Mouse (Mus musculus) naive thymus-derived CD4-positive, alpha-beta T cell, adult 2 months (primary cell): ENCODE results near the gene Mat1a.

Experiments used
- DNase-seq: peaks from one replicate; pipeline ENCODE4 v3.0.0-alpha.2; 2011; ENCODE audit warnings: low read depth

Mat1a gene

DNA sequence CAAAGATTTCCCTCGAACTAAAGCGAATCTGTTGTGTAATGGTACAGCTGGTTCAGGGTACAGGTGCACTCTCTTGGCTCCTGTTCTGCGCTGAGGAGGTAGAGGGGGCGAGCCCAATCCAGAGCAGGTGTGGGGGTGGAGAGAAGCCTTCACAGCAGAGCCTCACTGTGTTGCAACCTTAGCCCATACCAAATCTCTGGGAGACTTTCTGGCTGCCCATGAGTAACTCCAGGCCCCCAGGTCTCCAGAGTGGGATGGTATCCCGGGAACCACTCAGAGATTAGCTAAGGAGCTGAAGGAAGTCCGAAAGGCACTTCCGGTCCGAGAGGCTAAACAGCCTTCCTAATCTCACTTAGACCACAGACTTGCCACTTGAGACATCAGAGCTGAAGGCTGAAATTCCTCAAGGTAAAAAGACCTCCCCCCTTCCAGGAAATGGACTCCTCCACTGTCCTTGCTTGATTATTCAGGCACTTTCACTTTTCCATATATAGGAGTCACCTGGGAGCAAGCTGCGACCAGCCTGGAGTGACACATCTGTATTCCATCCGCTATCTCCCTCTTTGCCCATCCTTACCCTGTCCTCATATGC is at the start of gene Mat1a:
Mat1a (plus strand) TSS at position 183 of the 592 bp plus-strand sequence.
- no peak for DNase-seq

DNA sequence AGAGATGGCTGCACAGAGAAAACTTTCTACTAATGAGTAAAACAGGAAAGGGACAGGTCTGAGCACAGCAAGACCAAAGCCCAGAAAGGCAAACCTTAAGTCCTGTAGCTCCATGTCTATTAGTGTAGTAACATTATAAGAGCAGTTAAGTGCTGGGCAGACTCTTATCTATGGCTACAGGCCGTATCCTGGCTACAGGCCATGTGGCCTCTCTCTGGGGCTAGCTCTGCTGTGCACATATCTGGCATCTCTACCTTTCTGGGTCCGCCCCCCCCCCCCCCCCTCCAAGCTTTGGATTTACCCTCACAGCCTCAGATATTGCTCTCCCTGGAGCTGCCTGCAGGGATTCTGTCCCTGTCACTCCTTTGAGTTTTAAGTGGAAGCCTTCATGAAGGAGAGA is 39.7 kb upstream of the Mat1a start:
- no peak for DNase-seq

DNA sequence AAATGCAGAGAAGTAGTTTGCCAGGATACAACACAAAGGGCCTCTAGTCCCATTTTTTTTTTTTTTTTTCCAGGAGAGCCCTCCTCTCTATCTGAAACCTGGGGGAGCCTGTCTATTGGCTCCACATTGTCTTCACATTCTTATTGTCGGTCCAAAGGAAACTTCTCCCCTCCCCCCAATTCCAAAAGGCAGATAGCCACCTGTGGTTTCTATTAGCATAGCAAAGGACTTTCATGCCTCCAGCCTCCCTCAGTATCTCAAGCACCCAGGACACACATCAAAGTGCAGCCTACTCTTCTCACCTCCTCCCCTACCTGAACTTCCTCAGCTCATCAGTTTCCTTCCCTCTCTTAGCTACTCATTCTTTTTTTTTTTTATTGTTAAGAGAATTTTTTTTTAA is 38.4 kb upstream of the Mat1a start:
- no peak for DNase-seq

DNA sequence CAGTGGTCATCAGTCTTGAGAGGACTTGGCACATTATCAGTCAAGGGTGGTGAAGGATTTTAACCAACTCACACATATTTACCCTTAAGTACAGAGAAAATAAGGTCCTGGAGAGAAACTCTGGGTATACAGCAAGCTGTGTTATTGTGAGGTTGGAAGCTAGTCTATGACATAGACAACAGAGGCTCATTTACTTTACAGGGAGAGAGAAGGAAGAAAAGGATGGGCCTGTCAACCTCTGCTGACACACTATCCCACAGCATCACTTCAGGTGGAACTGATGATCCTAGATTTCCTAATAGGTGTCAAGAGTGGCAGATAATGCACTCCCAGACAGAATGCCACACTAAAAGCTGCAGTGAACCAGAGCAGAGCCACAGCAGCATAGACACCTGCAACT is 35.7 kb upstream of the Mat1a start, which contains the start of gene Dydc2:
Dydc2 (minus strand) TSS at position 101 of the 400 bp plus-strand sequence.
- no peak for DNase-seq

DNA sequence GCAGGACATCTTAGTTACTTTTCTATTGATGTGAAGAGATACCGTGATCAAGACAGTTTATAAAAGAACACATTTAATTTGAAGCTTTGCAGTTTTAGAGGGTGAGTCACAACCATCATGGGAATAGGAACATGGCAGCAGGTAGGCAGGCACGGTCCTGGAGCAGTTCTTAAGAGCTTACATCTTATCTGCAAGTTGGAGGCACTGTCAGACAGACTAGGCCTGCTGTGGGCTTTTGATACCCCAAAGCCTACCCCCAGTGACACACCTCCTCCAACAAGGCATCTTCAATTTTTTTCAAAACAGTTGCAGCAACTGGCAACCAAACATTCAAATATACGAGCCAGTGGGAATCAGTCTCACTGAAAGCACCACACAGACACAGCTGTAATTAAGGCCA is 34.5 kb upstream of the Mat1a start:
- no peak for DNase-seq

DNA sequence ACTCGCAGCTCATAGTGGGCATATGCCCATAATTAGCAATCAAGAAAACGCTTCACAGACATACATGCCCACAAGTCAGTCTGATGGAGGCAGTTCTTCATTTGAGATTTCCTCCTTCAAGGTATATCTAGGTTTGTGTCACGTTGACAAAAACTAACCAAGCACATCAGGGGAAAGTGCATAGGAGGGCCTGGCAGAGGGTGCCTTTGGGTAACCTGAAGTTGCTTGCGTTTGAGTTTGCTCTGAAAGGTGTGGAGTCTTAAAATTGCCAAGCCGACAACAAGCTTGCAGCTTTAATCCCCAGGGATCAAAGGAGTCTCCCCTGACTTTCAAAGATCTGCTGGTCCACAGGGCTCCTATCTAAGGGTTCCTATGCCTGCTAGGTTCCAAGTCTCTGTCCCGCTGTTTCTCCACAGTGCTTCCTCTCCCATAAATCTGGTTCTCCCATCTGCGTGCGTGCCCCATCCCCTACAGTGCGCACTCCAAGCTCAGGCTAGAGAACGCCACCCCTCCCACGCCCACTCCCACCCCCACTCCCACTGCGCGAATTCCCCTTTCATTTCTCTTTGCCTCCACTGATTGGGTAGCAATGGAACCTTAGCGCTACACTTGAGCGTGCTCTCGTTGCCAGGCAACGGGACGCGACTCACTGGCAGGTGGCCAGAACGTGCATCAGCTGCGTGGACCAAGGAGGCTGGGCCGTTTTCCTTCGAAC is 32.4 kb upstream of the Mat1a start, which contains the start of gene Dydc1:
Dydc1 (plus strand) TSS at position 683 of the 715 bp plus-strand sequence.
- DNase-seq = no peak

DNA sequence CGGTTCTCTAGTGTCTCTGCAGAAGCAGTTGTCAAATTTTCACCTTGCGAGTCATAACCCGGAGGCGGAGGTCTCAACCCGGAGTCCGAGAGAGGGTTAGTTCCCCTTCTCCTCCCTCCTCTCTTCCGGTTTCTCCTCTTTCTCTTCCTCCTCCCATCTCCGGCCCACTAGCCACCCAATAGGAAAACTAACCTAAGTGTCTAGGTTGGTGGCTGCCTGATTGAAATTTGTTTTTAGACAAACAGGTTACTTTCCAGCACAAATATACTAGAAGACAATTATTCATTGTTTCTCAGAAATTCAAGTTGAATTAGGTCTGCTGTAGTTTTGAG is 31.9 kb upstream of the Mat1a start:
- no peak for DNase-seq

DNA sequence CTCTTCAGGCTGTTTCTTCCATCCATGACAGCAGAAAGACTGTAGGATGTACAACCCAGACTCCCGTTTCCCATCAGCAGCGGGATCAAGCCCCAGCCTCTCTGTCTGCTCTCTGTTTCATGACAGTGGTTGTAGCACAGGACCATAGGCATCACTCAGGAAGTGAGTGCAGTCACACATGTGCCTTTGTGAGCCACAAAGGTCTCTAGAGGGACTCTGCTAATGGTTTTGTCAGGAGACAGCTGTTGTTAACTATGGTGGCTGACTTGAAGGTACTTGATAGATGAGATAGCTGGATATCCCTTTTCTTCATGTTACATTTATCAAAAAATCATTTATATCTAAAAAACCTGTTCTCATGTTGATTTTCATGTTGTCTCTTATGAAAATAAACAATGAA is 22.4 kb upstream of the Mat1a start:
- no peak for DNase-seq

DNA sequence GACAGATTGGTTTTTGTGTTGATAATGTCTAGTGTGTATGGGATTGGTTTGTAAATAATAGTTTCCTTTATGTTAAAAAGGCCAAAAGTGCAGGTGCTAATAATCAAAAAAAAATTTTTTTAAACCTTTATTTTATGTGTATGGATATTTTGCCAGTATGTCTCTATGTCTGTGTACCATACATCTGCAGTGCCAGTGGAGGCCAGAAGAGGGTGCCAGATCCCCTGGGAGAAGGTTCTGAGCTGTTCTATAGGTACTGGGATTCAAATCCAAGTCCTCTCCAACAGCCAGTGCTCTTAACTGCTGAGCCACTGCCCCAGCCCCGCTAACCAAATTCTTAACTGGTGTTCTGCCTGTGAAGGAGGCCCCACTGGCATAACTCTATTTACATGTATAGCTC is 17.3 kb upstream of the Mat1a start:
- DNase-seq = peak; percentile 3

DNA sequence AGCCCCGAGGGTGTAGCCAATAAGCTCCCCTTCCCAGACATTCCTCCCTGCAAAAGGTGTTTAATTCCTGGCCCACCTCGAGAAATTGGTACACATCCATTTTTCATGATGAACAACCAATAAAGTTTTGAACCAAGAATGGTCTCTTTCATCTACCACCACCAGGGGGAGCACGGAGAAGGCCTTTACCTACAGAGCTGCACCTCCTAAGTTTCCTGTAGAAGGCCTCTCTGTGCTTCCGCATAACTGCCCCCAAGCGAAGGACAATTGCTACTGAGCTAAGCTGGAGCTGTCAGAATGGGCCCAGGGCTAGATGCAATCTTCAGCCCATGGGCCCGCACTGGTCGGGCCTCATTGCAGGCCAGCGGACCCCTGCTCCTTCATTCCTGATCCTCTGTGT is 14.1 kb upstream of the Mat1a start:
- peak; percentile 3 for DNase-seq

DNA sequence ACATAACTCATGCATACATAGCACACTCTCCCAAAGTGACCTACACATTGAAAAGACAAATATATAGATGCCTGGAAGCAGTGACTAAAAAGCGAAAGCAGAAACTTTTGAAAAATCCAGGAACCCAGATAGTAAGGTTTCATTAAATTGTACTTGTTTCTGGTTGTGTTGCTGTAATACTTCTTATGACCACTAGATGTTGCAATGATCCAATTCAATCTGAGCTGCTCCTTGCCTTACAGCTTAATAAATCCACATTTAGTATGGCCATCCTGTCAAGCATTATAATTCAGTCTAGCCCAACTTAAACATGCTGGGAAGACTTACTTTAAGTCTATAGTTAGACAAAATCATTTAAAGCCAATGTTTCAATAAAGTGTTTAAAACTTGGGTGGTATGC is 10.7 kb upstream of the Mat1a start:
- DNase-seq = peak; percentile 1

DNA sequence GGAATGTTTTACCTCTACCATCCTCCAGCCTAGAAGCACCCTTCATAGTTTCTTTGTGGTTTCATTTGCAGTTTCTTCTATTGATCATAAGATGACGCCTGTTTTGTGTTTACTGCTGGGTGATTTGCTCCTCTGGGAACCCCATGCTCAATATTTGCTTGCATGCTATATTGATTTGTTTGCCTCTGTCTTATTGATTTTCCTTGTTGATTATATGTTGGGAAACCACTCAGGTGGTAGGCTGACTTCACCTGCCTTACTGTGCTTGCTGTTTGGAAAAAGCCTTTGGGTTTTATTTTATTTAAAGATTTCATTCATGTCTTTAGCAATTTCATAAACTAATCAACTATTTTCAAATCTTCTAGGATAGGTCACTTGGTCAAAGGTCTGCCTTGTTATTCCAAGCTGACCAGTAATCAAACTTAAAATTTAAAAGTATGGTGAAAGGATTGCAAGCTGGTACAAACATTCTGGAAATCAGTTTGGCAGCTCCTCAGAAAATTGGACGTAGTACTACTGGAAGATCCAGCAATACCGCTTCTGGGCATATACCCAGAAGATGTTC is 8.5 kb upstream of the Mat1a start:
- DNase-seq = no peak

DNA sequence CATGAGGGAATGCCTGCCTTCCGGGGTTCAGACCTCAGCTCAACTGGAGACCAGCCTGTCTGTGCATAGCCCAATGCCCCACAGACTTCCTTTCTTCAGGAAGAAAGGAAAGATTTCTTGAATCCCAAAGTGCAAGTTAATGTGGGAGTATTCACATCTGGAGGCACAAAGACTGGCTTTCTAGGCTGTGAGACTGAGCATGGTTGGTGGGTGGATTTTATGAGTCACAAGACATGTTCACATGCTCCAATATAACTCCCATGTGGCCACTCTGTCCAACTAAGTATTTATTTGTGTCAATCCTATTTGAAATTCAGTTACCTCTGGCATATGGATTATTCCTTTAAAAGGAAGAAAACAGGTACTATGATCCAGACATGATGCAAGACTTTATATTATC is 6.1 kb upstream of the Mat1a start:
- no peak for DNase-seq

DNA sequence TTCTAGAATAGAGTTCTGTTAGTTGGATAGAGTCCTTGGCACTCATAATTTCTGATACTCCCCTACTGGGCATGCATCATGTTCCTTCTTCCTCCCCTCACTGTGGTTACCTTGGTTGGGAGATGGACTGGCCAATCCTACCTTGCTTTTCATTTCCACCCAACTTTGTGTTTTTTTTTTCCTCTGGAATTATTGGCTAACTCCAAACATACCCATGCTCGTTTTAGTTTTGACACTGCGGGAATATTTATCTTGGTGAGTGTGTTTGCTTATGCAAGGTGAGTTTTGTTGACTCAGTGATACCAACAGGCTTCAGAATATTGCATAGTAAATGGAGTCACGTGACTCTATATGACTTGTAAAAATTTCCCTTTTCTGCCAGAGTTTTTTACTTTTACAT is 4.1 kb upstream of the Mat1a start:
- DNase-seq = no peak

DNA sequence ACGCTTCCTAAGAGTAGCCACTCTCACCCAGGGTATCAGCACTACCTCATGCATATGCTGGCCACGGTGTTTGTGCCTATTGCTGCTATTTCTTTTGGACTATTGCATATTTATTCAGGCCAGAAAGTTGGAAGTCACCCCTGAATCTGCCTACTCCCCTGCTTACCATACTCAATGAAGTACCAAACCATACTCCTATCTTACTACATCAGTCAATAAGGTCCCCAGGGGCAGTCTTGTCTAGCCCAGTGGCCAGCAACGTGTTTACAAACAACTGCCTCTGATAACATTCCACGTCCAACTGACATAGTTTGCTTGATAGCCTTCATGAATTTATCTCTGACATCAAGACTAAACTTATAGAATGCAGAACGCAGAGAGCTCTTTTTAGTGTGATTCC is 3.6 kb upstream of the Mat1a start:
- DNase-seq = no peak

DNA sequence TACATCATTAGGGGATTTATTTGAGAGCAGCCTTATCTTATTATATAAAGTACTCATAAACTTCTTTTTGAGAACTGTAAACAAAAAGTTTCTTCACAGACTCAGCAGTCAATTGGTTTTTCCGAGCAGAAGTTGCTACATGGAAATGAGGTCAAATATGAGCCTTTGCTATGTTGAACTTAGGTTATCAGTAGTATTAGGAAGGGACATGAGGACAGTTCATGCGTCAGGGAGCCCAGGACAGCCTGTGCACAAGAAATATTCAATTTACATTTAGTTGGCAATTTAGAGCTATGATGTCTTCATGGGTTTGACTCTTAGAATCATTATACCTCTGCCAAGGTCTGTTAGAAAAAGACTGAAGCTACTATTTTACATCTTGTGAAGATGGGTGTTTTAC is 2.6 kb upstream of the Mat1a start:
- no peak for DNase-seq

DNA sequence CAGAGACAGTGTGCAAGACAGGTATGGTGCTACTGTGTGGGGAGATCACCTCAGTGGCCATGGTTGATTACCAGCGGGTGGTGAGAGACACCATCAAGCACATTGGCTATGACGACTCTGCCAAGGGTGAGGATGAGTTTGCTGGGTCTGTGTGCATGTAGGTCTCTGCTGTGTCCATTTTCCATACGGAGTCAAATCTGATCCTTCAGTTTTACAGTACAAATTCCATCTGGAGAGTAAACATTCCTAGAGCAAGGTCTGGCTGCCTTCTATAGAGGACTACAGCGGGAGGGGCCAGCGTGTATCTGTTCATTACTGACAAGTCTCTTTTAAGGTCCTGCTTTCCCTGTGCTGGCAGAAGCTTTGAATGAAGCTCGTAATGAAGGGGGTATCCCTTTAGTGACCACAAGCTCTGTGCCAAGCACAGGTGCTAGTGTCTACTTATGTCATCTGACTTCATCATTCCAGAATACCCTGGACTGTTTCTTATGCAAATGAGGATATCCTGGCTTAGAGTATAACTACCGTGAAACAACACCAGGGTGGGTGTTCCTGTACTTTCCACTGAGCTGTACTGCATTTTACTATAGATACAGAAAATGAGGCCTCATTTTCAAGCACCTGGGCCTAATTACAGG is 6.3 kb downstream of the Mat1a start:
- DNase-seq = no peak

DNA sequence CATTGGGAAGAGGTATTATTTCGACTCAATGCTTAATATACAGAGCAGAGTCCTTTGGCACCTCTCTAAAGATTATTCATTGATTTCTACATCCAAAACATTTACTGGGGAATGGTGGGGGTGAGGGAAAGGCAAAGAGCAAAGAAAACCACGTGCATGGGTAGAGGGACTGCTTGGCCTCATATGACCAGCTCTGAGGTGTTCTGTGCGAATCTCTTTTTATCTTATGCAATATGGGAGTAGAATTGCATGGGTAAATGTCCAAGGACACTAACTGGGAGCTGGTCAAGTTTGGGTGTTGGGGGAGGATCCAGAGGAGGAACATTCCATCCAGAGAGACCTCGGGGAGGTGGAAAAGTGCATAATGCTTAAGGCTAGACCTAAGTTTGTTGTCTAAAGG is 8.1 kb downstream of the Mat1a start:
- DNase-seq = no peak

DNA sequence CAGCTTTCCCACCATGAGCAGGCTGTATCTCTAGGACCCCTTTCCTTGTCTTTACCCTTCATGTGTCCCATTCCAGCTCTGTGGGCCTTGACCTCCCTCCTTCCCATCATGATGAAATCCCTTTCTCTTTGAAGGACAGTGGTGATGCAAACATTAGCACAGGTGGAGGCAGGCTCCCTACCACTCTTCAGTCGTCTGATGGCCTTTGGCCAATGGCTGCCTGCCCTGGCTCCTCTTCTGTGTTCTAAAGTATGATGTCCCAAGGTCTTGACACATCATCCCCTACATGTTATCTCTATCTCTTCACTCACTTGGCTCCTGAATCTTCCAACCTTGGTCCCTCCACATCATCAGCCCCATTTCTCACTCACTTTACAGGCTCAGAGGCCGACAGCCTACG is 11.4 kb downstream of the Mat1a start:
- no peak for DNase-seq

DNA sequence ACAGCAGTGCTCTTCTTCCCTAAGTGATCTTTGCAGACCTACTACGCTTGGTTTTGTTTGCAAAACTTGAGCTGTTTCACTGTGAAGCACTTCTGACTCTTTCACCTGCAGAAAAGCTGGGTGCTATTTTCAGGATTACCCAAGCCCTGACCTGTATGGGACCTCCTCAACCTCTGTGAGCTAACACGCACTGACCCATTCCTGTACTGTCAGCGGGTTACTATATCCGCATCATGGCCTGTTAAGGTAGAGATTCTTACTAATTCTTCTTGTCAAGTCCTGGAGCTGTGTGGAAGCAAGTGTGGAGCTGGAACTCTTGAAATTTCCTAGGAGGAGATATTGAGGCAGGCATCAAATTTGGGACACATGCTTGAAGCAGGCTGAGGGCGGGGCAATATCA is 19.8 kb downstream of the Mat1a start:
- DNase-seq = no peak

DNA sequence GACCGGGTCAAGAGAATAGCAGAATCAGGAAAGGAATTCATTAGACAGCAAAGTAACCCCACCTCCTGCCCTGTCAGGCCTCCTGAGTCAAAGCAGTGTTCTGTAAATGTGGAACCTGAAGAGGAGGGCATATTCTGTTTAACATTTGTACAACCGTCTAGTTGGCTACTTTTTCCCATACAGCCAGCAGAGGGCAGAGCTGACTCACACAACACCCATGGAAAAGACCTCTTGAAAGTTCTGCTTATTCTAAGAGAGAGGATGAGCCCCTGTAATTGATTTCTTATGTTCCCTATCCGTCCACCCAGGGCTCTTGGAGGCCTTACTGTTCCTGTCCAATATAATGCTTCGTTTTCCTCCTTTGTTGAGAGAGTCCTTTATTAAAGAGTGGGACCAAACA is 23.2 kb downstream of the Mat1a start:
- DNase-seq = no peak

DNA sequence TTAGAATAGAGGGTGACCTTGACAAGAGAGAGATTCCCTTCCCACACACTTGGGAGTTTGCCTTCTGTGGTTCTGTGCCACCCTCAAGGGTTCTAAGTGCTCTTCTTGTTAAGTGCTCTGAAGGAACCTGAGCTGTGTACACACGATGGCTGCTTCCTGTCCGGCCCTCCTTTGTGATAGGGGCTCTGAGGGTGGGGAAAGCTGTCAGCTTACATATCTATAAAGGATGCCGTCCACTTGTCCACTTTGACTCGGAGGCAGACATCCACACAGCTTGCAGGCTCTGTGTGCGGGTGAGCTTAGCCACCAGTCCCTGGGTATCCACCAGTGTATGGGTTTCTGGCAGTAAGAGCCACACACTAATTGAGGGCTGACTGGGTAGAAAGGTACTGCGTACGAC is 26.7 kb downstream of the Mat1a start, which contains the start of gene Sftpa1:
Sftpa1 (plus strand) TSS at position 243 of the 400 bp plus-strand sequence.
- DNase-seq = no peak

DNA sequence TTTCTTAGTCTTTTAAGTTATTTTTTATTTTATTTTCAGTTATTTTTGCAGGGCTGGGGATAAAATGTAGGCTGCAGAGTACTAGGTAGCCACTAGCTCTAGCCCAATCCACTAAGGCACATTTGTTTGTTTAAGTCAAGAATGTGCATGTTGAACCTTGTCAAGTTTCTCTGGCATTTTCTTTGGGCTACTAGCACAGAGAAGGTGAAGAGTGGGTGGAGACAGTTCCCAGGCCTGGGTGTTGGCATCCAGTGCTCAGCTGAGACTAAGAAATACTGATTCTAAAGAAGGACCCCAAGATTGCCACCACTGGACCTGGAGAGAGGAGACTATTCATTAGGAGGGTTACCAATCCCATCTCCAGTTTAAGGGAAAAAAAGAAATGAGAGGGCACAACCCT is 32.2 kb downstream of the Mat1a start:
- no peak for DNase-seq
